Mouse (Mus musculus) mature B cell (primary cell): Measurements from ENCODE around the gene Tsc22d4.
"Not testable (repeated sequence)": the region's sequence is repeated elsewhere in the genome, so short reads cannot be mapped to it uniquely, and the experiment has no call there.

Source experiments
- in situ Hi-C: fragments of 300-500 bp; cut with MboI; formaldehyde crosslinking; loops from 2 replicates; pipeline ENCODE4 v1.14.3; 2019

Gene Tsc22d4

GRCm38 (mm10) chr5:137745214-137746171 is at the start of gene Tsc22d4:
Gene Tsc22d4, plus strand, starts transcription at chr5:137745730.
- in situ Hi-C loops = no loop called here

- in situ Hi-C loops = no loop called here
These were observed 49.6 kb upstream of the Tsc22d4 start for GRCm38 (mm10) chr5:137695930-137696329.

- in situ Hi-C loops = no loop called here
These were observed 46.5 kb upstream of the Tsc22d4 start for GRCm38 (mm10) chr5:137699080-137699479.

- in situ Hi-C loops = no loop called here
These were observed 45.7 kb upstream of the Tsc22d4 start for GRCm38 (mm10) chr5:137699850-137700249.

- in situ Hi-C loops = no loop called here
These were observed 40.3 kb upstream of the Tsc22d4 start for GRCm38 (mm10) chr5:137705242-137705641.

- in situ Hi-C loops = no loop called here
These were observed 38.5 kb upstream of the Tsc22d4 start for GRCm38 (mm10) chr5:137706913-137707633.

- in situ Hi-C loops = no loop called here
These were observed 32.1 kb upstream of the Tsc22d4 start for GRCm38 (mm10) chr5:137713454-137713853.

- in situ Hi-C loops = no loop called here
These were observed 29.8 kb upstream of the Tsc22d4 start for GRCm38 (mm10) chr5:137715685-137716084.

- in situ Hi-C loops = no loop called here
These were observed 27.3 kb upstream of the Tsc22d4 start for GRCm38 (mm10) chr5:137718020-137718790.

- in situ Hi-C loops = no loop called here
These were observed 26.4 kb upstream of the Tsc22d4 start for GRCm38 (mm10) chr5:137719088-137719487.

- in situ Hi-C loops = not testable (repeated sequence)
These were observed 24.9 kb upstream of the Tsc22d4 start for GRCm38 (mm10) chr5:137720558-137721164.

- in situ Hi-C loops = no loop called here
These were observed 21.7 kb upstream of the Tsc22d4 start for GRCm38 (mm10) chr5:137723840-137724239.

GRCm38 (mm10) chr5:137726767-137727166 is 18.8 kb upstream of the Tsc22d4 start:
- in situ Hi-C loops = no loop called here

- in situ Hi-C loops = no loop called here
These were observed 11.8 kb upstream of the Tsc22d4 start for GRCm38 (mm10) chr5:137733638-137734288.

GRCm38 (mm10) chr5:137734289-137735061 is 11.1 kb upstream of the Tsc22d4 start:
- in situ Hi-C loops = no loop called here

- in situ Hi-C loops = no loop called here
These were observed 8.1 kb upstream of the Tsc22d4 start for GRCm38 (mm10) chr5:137737400-137737940.

GRCm38 (mm10) chr5:137738516-137738915 is 7.0 kb upstream of the Tsc22d4 start:
- in situ Hi-C loops = no loop called here

- in situ Hi-C loops = no loop called here
These were observed 6.1 kb upstream of the Tsc22d4 start for GRCm38 (mm10) chr5:137739471-137739870.

- in situ Hi-C loops = no loop called here
These were observed 5.0 kb upstream of the Tsc22d4 start for GRCm38 (mm10) chr5:137740506-137740905.
